Mouse (Mus musculus) ovary, postnatal 10 days (tissue): Measurements from ENCODE around the gene Ttyh1.

Experiments used
- DNase-seq: peaks from one replicate; pipeline ENCODE4 v3.0.0; 2022; ENCODE audit warnings: low spot score

Ttyh1 gene

GRCm38 (mm10) chr7:4122783-4123182, 3.6 kb downstream of the Ttyh1 start:
- no peak for DNase-seq

- DNase-seq = no peak
These were observed 4.5 kb downstream of the Ttyh1 start for GRCm38 (mm10) chr7:4123732-4124131.

GRCm38 (mm10) chr7:4124315-4124759, 5.1 kb downstream of the Ttyh1 start:
- DNase-seq = no peak

- no peak for DNase-seq
These were observed 5.6 kb downstream of the Ttyh1 start for GRCm38 (mm10) chr7:4124856-4125255.

- DNase-seq = no peak
These were observed 6.1 kb downstream of the Ttyh1 start for GRCm38 (mm10) chr7:4125306-4125705.

GRCm38 (mm10) chr7:4126992-4127785, 8.0 kb downstream of the Ttyh1 start:
- DNase-seq = no peak

- DNase-seq = no peak
These were observed 8.7 kb downstream of the Ttyh1 start for GRCm38 (mm10) chr7:4127894-4128293.

- DNase-seq = no peak
These were observed 9.7 kb downstream of the Ttyh1 start for GRCm38 (mm10) chr7:4128860-4129259.

- DNase-seq = no peak
These were observed 11.7 kb downstream of the Ttyh1 start for GRCm38 (mm10) chr7:4130686-4131452.

- DNase-seq = no peak
These were observed 12.8 kb downstream of the Ttyh1 start for GRCm38 (mm10) chr7:4131964-4132363.

GRCm38 (mm10) chr7:4132581-4132980, 13.4 kb downstream of the Ttyh1 start:
- DNase-seq = no peak

GRCm38 (mm10) chr7:4132998-4133397, 13.8 kb downstream of the Ttyh1 start:
- no peak for DNase-seq

GRCm38 (mm10) chr7:4134911-4135310, 15.7 kb downstream of the Ttyh1 start:
- no peak for DNase-seq

GRCm38 (mm10) chr7:4136404-4136770, 17.2 kb downstream of the Ttyh1 start:
- DNase-seq = no peak

GRCm38 (mm10) chr7:4136771-4137531, 17.7 kb downstream of the Ttyh1 start, which contains the start of gene Leng8:
Gene Leng8, plus strand, starts transcription at chr7:4137039.
- peak; percentile 97 for DNase-seq

GRCm38 (mm10) chr7:4137746-4138145, 18.5 kb downstream of the Ttyh1 start:
- DNase-seq = no peak

- DNase-seq = no peak
These were observed 19.0 kb downstream of the Ttyh1 start for GRCm38 (mm10) chr7:4138181-4138580.

- no peak for DNase-seq
These were observed 19.5 kb downstream of the Ttyh1 start for GRCm38 (mm10) chr7:4138671-4139070.

- no peak for DNase-seq
These were observed 20.2 kb downstream of the Ttyh1 start for GRCm38 (mm10) chr7:4139391-4139790.

- DNase-seq = no peak
These were observed 22.6 kb downstream of the Ttyh1 start for GRCm38 (mm10) chr7:4141648-4142325.

- DNase-seq = no peak
These were observed 23.7 kb downstream of the Ttyh1 start for GRCm38 (mm10) chr7:4142796-4143445.
